ENCODE assay signal across 18 mouse cellular contexts in genomic region chr19:17194730-17195129, GRCm38 (mm10).
DNase-seq lines count a peak whose midpoint lies in the region; ATAC-seq lines count a peak whose summit lies in the region.
"Had no signal": no experiment of that assay in that cellular context is flagged by ENCODE, and none has a peak within 500 bp of the region (broad histone marks: within the 10 kb centered on the region; RNA-seq: fewer than 3 reads in every experiment).

No protein-coding gene starts in this region.

- H3K27ac ChIP-seq in heart, embryonic 12.5 days (ENCODE audit: poor library complexity, severe bottlenecking): no peak overlapping the region
- H3K27ac ChIP-seq in midbrain, embryonic 13.5 days: no peak overlapping the region
- H3K27ac ChIP-seq: embryonic facial prominence, embryonic 13.5 days; forebrain, embryonic 13.5 days; hindbrain, embryonic 12.5 days had no signal

- H3K4me2 ChIP-seq in heart, embryonic 12.5 days: no peak overlapping the region
- no peak overlapping the region for H3K4me2 ChIP-seq in midbrain, embryonic 13.5 days (replicated peaks)
- H3K4me2 ChIP-seq: embryonic facial prominence, embryonic 13.5 days; forebrain, embryonic 13.5 days; hindbrain, embryonic 12.5 days had no signal

- H3K9ac ChIP-seq in heart, embryonic 12.5 days: no peak overlapping the region
- H3K9ac ChIP-seq in midbrain, embryonic 13.5 days (replicated peaks): no peak overlapping the region
- H3K9ac ChIP-seq: embryonic facial prominence, embryonic 13.5 days; forebrain, embryonic 13.5 days; hindbrain, embryonic 12.5 days had no signal

- WGBS in heart, embryonic 12.5 days: 69% methylated on average over 5 of the region's 5 CpGs
- WGBS in midbrain, embryonic 13.5 days: 79% methylated on average over 5 of the region's 5 CpGs

- no peaks in the 10 kb centered on the region for H3K9me3 ChIP-seq in heart, embryonic 12.5 days (replicated peaks)
- H3K9me3 ChIP-seq in midbrain, embryonic 13.5 days: no peaks in the 10 kb centered on the region
- H3K9me3 ChIP-seq: embryonic facial prominence, embryonic 13.5 days; forebrain, embryonic 13.5 days; hindbrain, embryonic 12.5 days had no signal

- intact Hi-C loops in gastrocnemius, postnatal 14 days (cut with DNase I; ENCODE audit: low total_unique reads): no loop called here

- no peaks in the 10 kb centered on the region for H3K36me3 ChIP-seq in heart, embryonic 12.5 days
- no peaks in the 10 kb centered on the region for H3K36me3 ChIP-seq in midbrain, embryonic 13.5 days
- H3K36me3 ChIP-seq: embryonic facial prominence, embryonic 13.5 days; hindbrain, embryonic 12.5 days had no signal

- no peak overlapping the region for H3K4me3 ChIP-seq in heart, embryonic 12.5 days
- H3K4me3 ChIP-seq in midbrain, embryonic 13.5 days (replicated peaks): no peak overlapping the region
- H3K4me3 ChIP-seq: embryonic facial prominence, embryonic 13.5 days; forebrain, embryonic 13.5 days; hindbrain, embryonic 12.5 days had no signal

- H3K4me1 ChIP-seq in heart, embryonic 12.5 days (replicated peaks): peaks cover 8% of the 10 kb centered on the region
- H3K4me1 ChIP-seq in midbrain, embryonic 13.5 days (replicated peaks): no peaks in the 10 kb centered on the region
- H3K4me1 ChIP-seq: embryonic facial prominence, embryonic 13.5 days; forebrain, embryonic 13.5 days; hindbrain, embryonic 12.5 days had no signal

- peak; percentile 75 for DNase-seq in heart, adult 11 months
- peak; percentile 28 for DNase-seq in cerebellum, adult 8-10 months
- peak; percentile 19 to 40 for DNase-seq in cerebellum, postnatal 14 days
- no peak for DNase-seq in lung, postnatal 4 days
- DNase-seq in gastrocnemius, postnatal 14 days: no peak
- DNase-seq: adrenal gland, postnatal 10 days; gastrocnemius, postnatal 25 days; heart, postnatal 10 days; heart, postnatal 4 days; kidney, adult 8-10 months had no signal

- no peak; the same call in 1 of the 2 replicates for ATAC-seq in heart, embryonic 12.5 days (ENCODE audit: insufficient number of reproducible peaks, low FRiP score)
- no peak for ATAC-seq in midbrain, embryonic 13.5 days
- ATAC-seq: forebrain, embryonic 13.5 days; hindbrain, embryonic 16.5 days; inflammation-experienced regulatory T-cells, adult 6 months; intestine, postnatal 0 days had no signal

- peaks cover 8% of the 10 kb centered on the region; the same call in 1 of the 2 replicates for H3K27me3 ChIP-seq in heart, embryonic 12.5 days (replicated peaks)
- H3K27me3 ChIP-seq in midbrain, embryonic 13.5 days: no peaks in the 10 kb centered on the region
- H3K27me3 ChIP-seq: embryonic facial prominence, embryonic 13.5 days; forebrain, embryonic 13.5 days; hindbrain, embryonic 12.5 days had no signal

Comparison
In these comparisons a context has a peak if more than half of its experiments do, and no peak if none do; other contexts are left out.
1. DNase-seq: peak in heart, adult 11 months (single experiment), cerebellum, adult 8-10 months (single experiment) and cerebellum, postnatal 14 days (2 of 2); none in lung, postnatal 4 days (0 of 2) and gastrocnemius, postnatal 14 days (single experiment).